Mouse (Mus musculus): ENCODE measurements around the gene Phkb. TPM values are rescaled to one million over a fixed set of nuclear protein-coding genes. Genes with fewer than 3 reads are reported as not detected.
A peak's percentile ranks its signal among the peaks of the same experiment; 100 is the strongest.

Phkb gene
- total and polyA plus RNA-seq, 2 experiments from 2014 or later, result 21.3 to 30.9 TPM

- H3K4me1 ChIP-seq (ENCODE audit: insufficient read depth), result no peaks in the 10 kb centered on the region; the same call in 1 of the 2 replicates
Observed at GRCm38 (mm10) chr8:86050882-86051281, 210.1 kb downstream of the Phkb start.

GRCm38 (mm10) chr8:86052003-86052402 lies 211.2 kb downstream of the Phkb start:
- H3K9ac ChIP-seq, result no peak overlapping the region
- no peaks in the 10 kb centered on the region for H3K9me3 ChIP-seq (ENCODE audit: low read length)
- TF ChIP-seq CTCF (IDR thresholded peaks at IDR 0.05; ENCODE audit: low read depth), result no peak
- no peak overlapping the region for H3K4me3 ChIP-seq (ENCODE audit: low read depth, low read length)
- H3K4me2 ChIP-seq (ENCODE audit: low read depth), result no peak overlapping the region
- 82% methylated on average over 4 of the region's 4 CpGs for WGBS
- no peaks in the 10 kb centered on the region for H3K27me3 ChIP-seq (ENCODE audit: insufficient read depth, low read length)
- no peaks in the 10 kb centered on the region for H3K4me1 ChIP-seq (ENCODE audit: insufficient read depth)
- ATAC-seq (no peak), DNase-seq (no peak)
- no peak overlapping the region for H3K27ac ChIP-seq (ENCODE audit: low read depth, low read length)
- peaks cover 6% of the 10 kb centered on the region; the same call in 1 of the 2 replicates for H3K36me3 ChIP-seq (ENCODE audit: insufficient read depth)

More at GRCm38 (mm10) chr8:86050882-86051281, 210.1 kb downstream of the Phkb start:
- no peak for TF ChIP-seq CTCF (IDR thresholded peaks at IDR 0.05; ENCODE audit: low read depth)
- H3K4me3 ChIP-seq (ENCODE audit: low read depth, low read length), result no peak overlapping the region
- ATAC-seq (no peak), DNase-seq (no peak)
- H3K9ac ChIP-seq, result no peak overlapping the region
- no peak overlapping the region for H3K27ac ChIP-seq (ENCODE audit: low read depth, low read length)
- H3K36me3 ChIP-seq (ENCODE audit: insufficient read depth), result no peaks in the 10 kb centered on the region
- H3K4me2 ChIP-seq (ENCODE audit: low read depth), result no peak overlapping the region
- WGBS, result 91% methylated on average over 3 of the region's 3 CpGs
- no peaks in the 10 kb centered on the region for H3K27me3 ChIP-seq (ENCODE audit: insufficient read depth, low read length)
- H3K9me3 ChIP-seq (ENCODE audit: low read length), result no peaks in the 10 kb centered on the region

- TF ChIP-seq CTCF (IDR thresholded peaks at IDR 0.05; ENCODE audit: low read depth), result no peak
Observed at GRCm38 (mm10) chr8:86058618-86059017, 217.9 kb downstream of the Phkb start.

GRCm38 (mm10) chr8:86059130-86059529 lies 218.4 kb downstream of the Phkb start:
- Histone ChIP-seq H3K9me3 (ENCODE audit: low read length) (no peaks in the 10 kb centered on the region), H3K36me3 (ENCODE audit: insufficient read depth) (peaks cover 12% of the 10 kb centered on the region), H3K4me1 (ENCODE audit: insufficient read depth) (no peaks in the 10 kb centered on the region), H3K27ac (ENCODE audit: low read depth, low read length) (no peak overlapping the region), H3K27me3 (ENCODE audit: insufficient read depth, low read length) (no peaks in the 10 kb centered on the region), H3K9ac (no peak overlapping the region), H3K4me3 (ENCODE audit: low read depth, low read length) (no peak overlapping the region), H3K4me2 (ENCODE audit: low read depth) (no peak overlapping the region)
- TF ChIP-seq CTCF (IDR thresholded peaks at IDR 0.05; ENCODE audit: low read depth), result peak; percentile 5; the same call in 1 of the 2 replicates
- WGBS, result 72% methylated on average over 5 of the region's 5 CpGs
- ATAC-seq, result no peak
- DNase-seq, result no peak

More at GRCm38 (mm10) chr8:86058618-86059017, 217.9 kb downstream of the Phkb start:
- H3K9ac ChIP-seq, result no peak overlapping the region
- peaks cover 12% of the 10 kb centered on the region for H3K36me3 ChIP-seq (ENCODE audit: insufficient read depth)
- no peak overlapping the region for H3K4me3 ChIP-seq (ENCODE audit: low read depth, low read length)
- H3K9me3 ChIP-seq (ENCODE audit: low read length), result no peaks in the 10 kb centered on the region
- DNase-seq (no peak), ATAC-seq (no peak)
- H3K4me2 ChIP-seq (ENCODE audit: low read depth), result no peak overlapping the region
- no peak overlapping the region for H3K27ac ChIP-seq (ENCODE audit: low read depth, low read length)
- H3K4me1 ChIP-seq (ENCODE audit: insufficient read depth), result no peaks in the 10 kb centered on the region
- no peaks in the 10 kb centered on the region for H3K27me3 ChIP-seq (ENCODE audit: insufficient read depth, low read length)
- WGBS, result 90% methylated on average over 5 of the region's 5 CpGs

GRCm38 (mm10) chr8:86063411-86063810 lies 222.7 kb downstream of the Phkb start:
- Histone ChIP-seq H3K27me3 (ENCODE audit: insufficient read depth, low read length) (no peaks in the 10 kb centered on the region), H3K9me3 (ENCODE audit: low read length) (no peaks in the 10 kb centered on the region), H3K4me3 (ENCODE audit: low read depth, low read length) (no peak overlapping the region), H3K4me2 (ENCODE audit: low read depth) (no peak overlapping the region), H3K9ac (no peak overlapping the region), H3K36me3 (ENCODE audit: insufficient read depth) (no peaks in the 10 kb centered on the region; the same call in 1 of the 2 replicates), H3K4me1 (ENCODE audit: insufficient read depth) (no peaks in the 10 kb centered on the region), H3K27ac (ENCODE audit: low read depth, low read length) (no peak overlapping the region)
- no peak for ATAC-seq
- DNase-seq, result no peak
- TF ChIP-seq CTCF (IDR thresholded peaks at IDR 0.05; ENCODE audit: low read depth), result no peak
- 95% methylated on average over 2 of the region's 2 CpGs for WGBS

- no peak for TF ChIP-seq CTCF (IDR thresholded peaks at IDR 0.05; ENCODE audit: low read depth)
- Histone ChIP-seq H3K4me2 (ENCODE audit: low read depth) (no peak overlapping the region), H3K27ac (ENCODE audit: low read depth, low read length) (no peak overlapping the region), H3K9me3 (ENCODE audit: low read length) (no peaks in the 10 kb centered on the region), H3K27me3 (ENCODE audit: insufficient read depth, low read length) (no peaks in the 10 kb centered on the region), H3K36me3 (ENCODE audit: insufficient read depth) (no peaks in the 10 kb centered on the region), H3K9ac (no peak overlapping the region), H3K4me1 (ENCODE audit: insufficient read depth) (no peaks in the 10 kb centered on the region), H3K4me3 (ENCODE audit: low read depth, low read length) (no peak overlapping the region)
- WGBS, result 98% methylated on average over 1 of the region's 1 CpGs
- no peak for DNase-seq
- ATAC-seq, result no peak
Observed at GRCm38 (mm10) chr8:86079433-86079832, 238.7 kb downstream of the Phkb start.

DNA sequence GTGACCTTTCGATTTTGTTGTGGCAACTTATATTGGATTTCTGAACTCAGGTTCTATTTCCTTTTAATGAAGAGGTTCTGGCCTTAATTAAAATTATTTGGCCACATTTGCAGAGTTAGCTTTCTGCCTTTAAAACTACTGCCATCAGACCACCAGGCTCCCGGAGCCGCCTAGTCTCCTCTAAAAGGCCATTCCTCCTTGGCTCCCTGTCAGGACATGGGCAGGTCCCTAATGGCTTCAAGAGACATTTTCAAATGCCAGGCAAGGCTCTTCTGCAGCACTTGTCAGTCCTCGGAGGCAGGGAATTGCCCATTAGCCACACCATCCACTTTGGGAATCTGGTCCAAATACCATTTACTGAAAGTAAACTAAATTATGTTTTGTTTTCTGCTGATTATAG lies 242.6 kb downstream of the Phkb start:
- no peak for DNase-seq

More for the DNA sequence above, 242.6 kb downstream of the Phkb start:
- WGBS, result 67% methylated on average over 4 of the region's 4 CpGs
- Histone ChIP-seq H3K9ac (no peak overlapping the region), H3K4me1 (ENCODE audit: insufficient read depth) (no peaks in the 10 kb centered on the region), H3K9me3 (ENCODE audit: low read length) (no peaks in the 10 kb centered on the region), H3K4me3 (ENCODE audit: low read depth, low read length) (no peak overlapping the region), H3K4me2 (ENCODE audit: low read depth) (no peak overlapping the region), H3K27ac (ENCODE audit: low read depth, low read length) (no peak overlapping the region), H3K36me3 (ENCODE audit: insufficient read depth) (no peaks in the 10 kb centered on the region), H3K27me3 (ENCODE audit: insufficient read depth, low read length) (no peaks in the 10 kb centered on the region)
- no peak for ATAC-seq
- TF ChIP-seq CTCF (IDR thresholded peaks at IDR 0.05; ENCODE audit: low read depth), result no peak

Measured in forebrain, postnatal 0 days (tissue).